Mouse (Mus musculus) lung, adult 2 months (tissue): ENCODE data around the gene Med13.

Source experiments
- CTCF ChIP-seq: fragments of 200-500 bp; IDR thresholded peaks from 2 replicates; pipeline ENCODE4 v1.5.1; 2011; ENCODE audit warnings: mild to moderate bottlenecking, low read length, control low read depth; ENCODE audit not compliant: insufficient read depth
- POLR2A ChIP-seq: fragments of 200-500 bp; IDR thresholded peaks from 2 replicates; pipeline ENCODE4 v1.6.1; 2011; ENCODE audit warnings: low read depth, mild to moderate bottlenecking, control low read depth, low read length, borderline replicate concordance; ENCODE audit errors: extremely low read depth

- TF ChIP-seq POLR2A, result no peak
- TF ChIP-seq CTCF, result no peak
Observed at GRCm38 (mm10) chr11:86348872-86349271, 8.5 kb downstream of the Med13 start.
